Mouse (Mus musculus) stomach, postnatal 0 days (tissue): ENCODE results near the gene Fam53b.

Experiments
- CTCF ChIP-seq: IDR thresholded peaks from 2 replicates; pipeline ENCODE4 v1.5.1; 2016; ENCODE audit warnings: antibody characterized with exemption, low read depth, mild to moderate bottlenecking, moderate library complexity
- EP300 ChIP-seq: optimal IDR thresholded peaks from 2 replicates; pipeline ENCODE3; 2016; ENCODE audit warnings: antibody characterized with exemption

- no peak for TF ChIP-seq CTCF
- no peak for TF ChIP-seq EP300
Observed at GRCm38 (mm10) chr7:132664815-132665214, 148.9 kb downstream of the Fam53b start.
